Mouse (Mus musculus) heart, embryonic 13.5 days (tissue): ENCODE results near the gene Pomt1. TPM values are rescaled to one million over a fixed set of nuclear protein-coding genes. Genes with fewer than 3 reads are reported as not detected.

Source experiments
- polyA plus RNA-seq: library from polyadenylated mRNA; unstranded; fragments of >200 nt; fragmentation: Nextera tagmentation; extraction: Ambion mirVana; gene quantifications from 2 replicates; pipeline ENCODE4 v1.2.1, GENCODE M21; 2015

Pomt1 gene
- polyA plus RNA-seq, 1 experiment from 2014 or later, result 16.0 TPM

Other genes with a start within 250 kb of the Pomt1 start
- gene Fam78a, start 151.7 kb upstream of the Pomt1 start, polyA plus RNA-seq, result 29.3 and 32.8 TPM in 2 replicates
- gene Plpp7, start 141.1 kb upstream of the Pomt1 start, polyA plus RNA-seq, result 13.9 and 14.2 TPM in 2 replicates
- gene Prrc2b, start 85.5 kb upstream of the Pomt1 start, polyA plus RNA-seq, result 24.5 and 25.1 TPM in 2 replicates
- 44.8 and 45.3 TPM in 2 replicates for gene Uck1, start 23.6 kb downstream of the Pomt1 start, polyA plus RNA-seq
- gene Golga2, start 50.8 kb downstream of the Pomt1 start, polyA plus RNA-seq, result 22.0 and 22.2 TPM in 2 replicates
- 286 and 336 TPM in 2 replicates for gene Swi5, start 51.5 kb downstream of the Pomt1 start, polyA plus RNA-seq
- 32.9 and 35.2 TPM in 2 replicates for gene Ciz1, start 115.7 kb downstream of the Pomt1 start, polyA plus RNA-seq
- 3.4 and 4.5 TPM in 2 replicates for gene Dnm1, start 116.7 kb downstream of the Pomt1 start, polyA plus RNA-seq
- gene 1110008P14Rik, start 145.3 kb downstream of the Pomt1 start, polyA plus RNA-seq, result 47.5 and 49.0 TPM in 2 replicates
- gene Lcn2, start 151.7 kb downstream of the Pomt1 start, polyA plus RNA-seq, result 0.91 and 0.98 TPM in 2 replicates
- gene Ptges2, start 159.3 kb downstream of the Pomt1 start, polyA plus RNA-seq, result 35.3 and 36.1 TPM in 2 replicates
- gene Naif1, start 213.9 kb downstream of the Pomt1 start, polyA plus RNA-seq, result 4.2 and 5.0 TPM in 2 replicates
- 10.7 and 10.9 TPM in 2 replicates for gene Slc25a25, start 214.9 kb downstream of the Pomt1 start, polyA plus RNA-seq